Mouse (Mus musculus): ENCODE results near the gene Prima1. TPM values are rescaled to one million over a fixed set of nuclear protein-coding genes. Genes with fewer than 3 reads are reported as not detected.

Prima1 gene
- 1 to 10 TPM; 4.8 to 7.9 TPM for total RNA-seq (2021)
- long read RNA-seq, experiment 1, partial matches to known transcripts, result 1 of 3 reads
- long read RNA-seq, experiment 1, other reads (novel, unspliced or antisense), result 1 of 3 reads
- long read RNA-seq, experiment 2, result 0 reads

DNA sequence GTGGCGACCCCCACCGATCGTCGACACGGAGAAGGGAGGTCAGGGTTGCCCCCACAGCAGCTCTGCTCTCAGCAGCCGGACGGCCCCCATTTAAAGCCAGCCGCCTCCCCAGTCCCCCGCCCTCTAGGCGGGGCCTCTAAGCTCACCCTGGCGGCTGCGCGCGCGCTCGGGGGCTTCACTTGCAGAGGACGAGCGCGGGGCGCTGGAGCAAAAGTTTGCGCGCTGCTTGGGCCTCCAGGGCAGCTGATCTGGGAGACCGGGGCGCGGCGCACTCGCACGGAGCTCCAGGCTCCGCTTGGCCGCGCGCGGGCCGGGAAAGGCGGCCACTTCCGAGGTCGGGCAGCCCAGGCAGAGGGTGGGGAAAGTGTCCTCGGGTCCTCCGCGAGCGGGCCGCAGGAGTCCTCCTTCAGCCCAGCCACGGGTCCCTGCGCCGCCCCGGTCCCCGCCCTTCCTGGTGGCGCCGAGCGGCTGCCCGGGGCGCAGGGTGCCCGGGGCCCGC, at the start of gene Prima1:
Gene Prima1 (minus strand): TSS at position 68 of the 499 bp plus-strand sequence.
- DNase-seq (ENCODE audit: low spot score in 2 of 2), result peak; percentile 40 to 42

DNA sequence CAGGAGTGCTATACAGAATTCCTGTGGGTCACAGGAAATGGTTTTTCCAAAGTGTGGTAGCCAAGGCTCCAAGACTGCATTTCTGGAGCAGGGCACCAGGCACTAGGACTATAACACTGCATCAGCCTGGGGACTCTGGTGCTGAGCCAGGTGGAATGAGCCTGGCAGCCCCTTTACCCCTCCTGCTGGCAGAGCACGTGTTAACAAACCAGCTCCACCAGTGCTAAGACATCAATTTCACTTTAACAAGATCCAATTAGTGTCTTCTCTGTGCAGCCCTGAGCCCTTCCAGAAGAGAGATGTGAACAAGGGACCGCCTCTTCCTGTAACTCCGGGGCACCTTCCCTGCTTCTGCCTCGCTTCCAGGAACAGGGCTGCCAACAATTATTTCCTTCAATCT, 45.3 kb upstream of the Prima1 start:
- no peak for DNase-seq (ENCODE audit: low spot score in 2 of 2)

DNA sequence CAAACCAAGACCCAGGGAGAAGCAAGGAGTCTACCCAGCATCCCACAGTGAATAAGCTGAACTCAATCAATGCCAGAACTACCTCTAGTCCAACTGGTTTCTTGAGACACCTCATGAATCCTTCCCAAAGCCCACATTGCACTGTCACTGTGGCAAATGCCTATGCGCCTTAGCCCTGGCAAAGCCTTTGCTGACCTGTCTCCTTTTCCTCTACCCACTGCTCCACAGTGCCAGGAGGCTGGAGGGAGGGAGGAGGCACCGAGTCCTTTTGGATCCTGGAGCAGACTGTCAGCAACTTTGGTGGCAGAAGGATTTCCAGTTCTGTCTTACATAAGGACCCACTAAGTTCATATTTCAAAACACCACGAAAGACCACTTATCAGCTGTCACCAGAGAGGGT, 41.5 kb upstream of the Prima1 start:
- no peak for DNase-seq (ENCODE audit: low spot score in 2 of 2)

DNA sequence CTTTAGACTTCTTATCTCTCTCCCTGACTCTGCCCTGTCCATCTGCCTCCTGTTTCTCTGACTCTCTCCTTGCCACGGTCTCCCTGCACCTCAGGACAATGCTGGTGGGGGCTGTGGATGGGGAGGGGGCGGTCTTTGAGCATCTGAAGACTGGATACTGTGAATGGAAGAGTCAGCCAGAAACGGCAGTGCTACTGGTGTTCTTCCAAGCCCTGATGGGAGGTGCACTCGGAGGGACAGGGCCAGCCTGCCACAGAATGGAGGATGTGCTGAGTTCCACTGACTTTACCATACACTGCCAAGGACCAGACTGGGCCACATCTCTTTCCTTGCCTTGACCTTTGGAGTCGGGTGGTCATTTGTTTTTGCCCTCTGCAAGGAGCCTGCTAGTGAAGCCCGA, 41.0 kb upstream of the Prima1 start:
- DNase-seq (ENCODE audit: low spot score in 2 of 2), result no peak

DNA sequence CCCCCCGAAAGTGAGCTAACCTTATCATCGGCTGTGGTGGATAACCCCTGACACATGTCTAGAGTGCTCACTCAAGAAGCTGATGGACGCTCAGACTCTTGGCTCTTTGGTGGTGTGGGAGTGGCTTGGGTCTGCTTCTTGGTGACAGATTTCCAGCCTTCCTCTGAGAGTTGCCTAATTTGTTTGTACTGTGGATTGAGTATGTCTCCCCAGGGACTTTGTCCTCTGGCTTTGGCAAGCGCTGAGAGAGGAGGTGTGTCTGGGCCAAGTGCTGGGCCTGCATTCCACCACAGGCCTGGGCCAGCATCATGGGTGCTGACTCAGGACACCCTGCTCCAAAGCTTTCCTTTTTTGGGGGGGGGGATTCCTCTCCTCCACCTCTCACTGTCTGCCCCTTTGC, 40.0 kb upstream of the Prima1 start:
- no peak for DNase-seq (ENCODE audit: low spot score in 2 of 2)

DNA sequence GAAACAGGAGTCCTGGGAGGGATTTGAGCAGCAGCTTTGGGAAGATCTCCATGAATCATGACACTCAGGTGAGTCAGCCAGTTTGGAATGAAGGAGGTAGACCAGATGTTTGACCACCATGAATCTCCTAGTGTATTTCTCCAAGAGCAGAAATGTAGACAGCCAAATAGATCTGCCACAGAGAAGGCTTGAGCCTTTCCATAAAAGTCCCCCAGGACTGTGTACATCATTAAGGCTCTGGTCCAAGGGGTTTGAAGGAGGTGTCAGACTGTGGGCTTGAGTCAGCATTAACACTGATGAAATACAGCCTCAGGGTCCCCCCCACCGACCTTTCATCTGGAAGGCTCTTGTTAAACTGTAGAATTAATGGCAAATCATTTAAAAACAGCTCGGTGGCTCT, 39.5 kb upstream of the Prima1 start:
- DNase-seq (ENCODE audit: low spot score in 2 of 2), result no peak

DNA sequence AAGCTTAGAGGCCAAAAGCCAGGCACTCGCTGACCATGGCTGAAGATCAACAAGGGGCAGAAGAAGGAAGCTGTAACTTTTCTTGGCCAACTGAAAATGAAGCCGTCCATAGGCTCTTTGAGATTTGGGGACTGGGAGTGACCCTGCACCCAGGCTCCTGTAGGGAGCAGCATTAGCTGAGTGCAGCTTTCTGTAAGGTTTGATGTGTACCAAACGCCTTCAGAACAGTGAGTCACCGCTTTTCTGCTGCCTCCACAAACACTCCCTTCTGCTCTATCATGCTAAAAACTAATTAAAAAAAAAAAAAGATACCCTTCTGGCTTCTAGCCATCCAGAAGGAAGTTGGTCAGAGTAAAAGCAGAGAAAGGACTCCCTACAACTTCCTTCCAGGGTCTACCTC, 34.5 kb upstream of the Prima1 start:
- DNase-seq (ENCODE audit: low spot score in 2 of 2), result peak in 1 of 2 experiments; percentile 41

DNA sequence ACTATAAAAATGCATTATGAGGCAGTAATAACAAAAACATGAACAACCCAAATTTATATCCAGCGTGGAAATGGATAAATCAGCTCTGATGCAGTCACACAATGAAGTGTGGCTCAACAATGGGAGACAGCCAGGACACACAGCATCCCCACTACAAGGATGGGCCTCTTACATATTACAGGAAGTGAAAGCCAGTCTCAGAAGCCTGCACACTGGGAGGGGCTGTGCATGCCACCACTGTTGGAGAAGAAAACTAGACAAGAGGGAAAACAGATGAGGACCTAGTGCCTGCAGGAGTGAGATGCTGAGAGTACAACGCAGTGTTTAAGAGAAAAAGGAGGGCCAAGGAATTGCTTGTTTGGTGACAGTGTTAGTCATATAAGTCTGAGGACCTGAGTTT, 31.8 kb upstream of the Prima1 start:
- no peak for DNase-seq (ENCODE audit: low spot score in 2 of 2)

DNA sequence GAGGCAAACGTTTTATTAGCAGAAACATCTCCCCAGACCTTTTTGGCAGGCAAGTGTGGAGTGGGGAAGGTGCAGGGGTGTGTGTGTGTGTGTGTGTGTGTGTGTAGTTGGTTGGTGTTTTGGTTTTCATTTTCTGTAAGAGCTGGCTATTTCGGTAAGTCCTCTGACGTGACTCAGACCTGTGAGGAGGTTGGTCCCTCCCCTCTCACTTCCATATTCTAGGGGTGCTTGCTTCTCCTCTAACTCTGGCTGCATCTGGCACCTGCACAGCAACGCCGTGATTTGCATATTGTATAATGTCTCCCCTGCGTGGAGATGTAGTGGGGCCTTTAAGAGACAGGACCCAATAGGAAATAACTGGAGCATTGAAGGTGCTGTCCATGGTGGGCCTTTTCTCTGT, 31.1 kb upstream of the Prima1 start:
- no peak for DNase-seq (ENCODE audit: low spot score in 2 of 2)

DNA sequence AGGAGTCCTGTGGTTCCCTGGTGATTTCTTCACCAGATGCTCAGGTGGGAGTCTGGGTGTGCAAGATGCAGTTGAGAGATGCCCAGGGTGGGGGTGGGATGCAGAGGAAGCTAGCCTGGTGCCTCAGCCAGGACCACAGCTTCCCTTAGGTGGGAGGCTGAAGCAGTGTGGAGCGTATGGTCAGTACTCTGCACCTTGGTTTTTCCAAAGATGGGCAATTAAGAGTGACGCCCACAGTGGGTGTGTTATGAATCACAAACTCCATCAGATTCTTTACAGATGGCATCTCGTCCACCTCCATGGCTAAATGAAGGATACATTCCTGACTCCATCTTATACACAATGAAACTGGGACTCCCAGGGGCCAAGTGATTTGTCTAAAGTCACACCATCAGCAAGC, 30.2 kb upstream of the Prima1 start:
- DNase-seq (ENCODE audit: low spot score in 2 of 2), result no peak

DNA sequence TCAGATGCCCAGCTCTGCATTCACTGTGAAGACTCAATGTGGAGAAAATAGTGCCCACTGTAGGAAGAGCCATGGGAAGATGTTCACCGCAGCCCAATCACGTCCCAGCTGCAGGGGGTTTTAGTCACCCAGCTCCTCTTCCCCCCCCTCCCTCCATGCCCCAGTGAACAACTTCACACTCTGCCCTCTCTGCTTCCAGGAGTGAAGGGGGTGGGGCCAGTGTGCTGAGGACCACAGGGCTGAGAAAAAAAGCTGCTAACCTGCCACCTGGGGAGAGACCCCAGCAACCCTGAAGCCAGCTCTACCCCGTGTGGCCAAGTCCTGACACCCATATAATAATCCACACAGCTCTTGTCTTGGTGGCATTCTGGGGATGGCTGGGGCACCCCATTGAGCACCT, 24.7 kb upstream of the Prima1 start:
- DNase-seq (ENCODE audit: low spot score in 2 of 2), result no peak

DNA sequence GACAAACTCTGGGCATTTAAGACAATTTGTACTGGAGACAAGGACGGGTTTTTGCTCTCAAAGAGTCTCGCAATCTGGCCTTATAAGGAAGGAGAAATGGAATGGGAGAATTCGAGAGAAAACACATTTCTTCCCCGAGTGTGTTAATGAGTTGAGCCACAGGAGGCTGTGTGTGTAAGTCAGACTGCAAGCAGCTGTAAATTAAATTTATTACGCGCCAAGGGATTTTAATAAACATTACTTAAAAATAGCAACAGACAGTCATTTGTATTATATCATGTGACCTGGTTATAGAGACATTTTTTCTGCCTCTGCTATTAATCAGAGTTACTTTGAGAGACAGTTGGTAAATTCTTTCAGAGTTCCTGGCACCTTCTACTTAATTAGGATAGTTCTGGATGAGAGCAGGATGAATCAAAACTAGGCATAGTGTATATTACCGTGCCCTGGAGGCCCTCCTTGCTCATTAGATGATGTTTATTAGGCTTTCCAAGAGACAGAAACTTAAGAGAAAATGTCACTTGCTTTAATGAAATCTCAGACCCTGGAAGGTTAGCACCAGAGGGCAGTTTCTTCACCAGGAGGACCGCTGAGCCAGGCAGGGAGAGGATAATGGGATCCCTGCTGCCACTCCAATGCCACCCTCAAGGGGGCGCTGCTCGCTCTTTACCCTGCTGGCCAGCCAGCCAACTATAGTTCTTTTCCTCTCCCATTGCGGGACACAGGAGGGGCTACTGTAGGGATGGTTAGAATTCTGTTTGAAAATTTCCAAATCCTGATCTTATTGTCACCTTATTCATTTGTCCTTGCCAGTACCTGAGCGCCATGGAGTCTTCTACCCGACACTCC, 20.3 kb upstream of the Prima1 start:
- no peak for DNase-seq (ENCODE audit: low spot score in 2 of 2)

DNA sequence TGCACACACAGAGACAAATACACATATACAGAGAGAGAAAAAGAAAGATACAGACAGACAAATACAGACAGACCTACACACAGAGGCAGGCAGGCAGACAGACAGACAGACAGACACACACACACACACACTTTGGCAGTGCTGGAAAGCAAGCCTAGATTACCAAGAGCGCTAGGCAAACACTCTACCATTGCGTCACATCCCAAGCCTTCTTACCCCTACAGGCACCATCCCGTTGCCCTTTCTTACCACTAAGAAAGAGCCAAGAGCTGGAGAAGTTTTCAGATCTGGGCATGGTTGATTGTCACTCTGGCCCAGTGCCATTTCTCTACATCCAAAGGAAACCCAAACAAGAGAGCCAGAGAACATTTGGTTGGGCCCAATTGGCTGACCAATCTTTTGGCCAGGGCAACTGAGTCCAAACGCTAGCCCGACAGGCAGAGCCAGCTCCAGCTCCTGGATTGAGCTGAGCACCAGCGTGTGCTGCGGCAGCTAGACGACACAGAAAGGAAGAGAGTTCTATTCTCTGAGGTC, 11.0 kb upstream of the Prima1 start:
- peak in 1 of 2 experiments; percentile 34 for DNase-seq (ENCODE audit: low spot score in 2 of 2)

DNA sequence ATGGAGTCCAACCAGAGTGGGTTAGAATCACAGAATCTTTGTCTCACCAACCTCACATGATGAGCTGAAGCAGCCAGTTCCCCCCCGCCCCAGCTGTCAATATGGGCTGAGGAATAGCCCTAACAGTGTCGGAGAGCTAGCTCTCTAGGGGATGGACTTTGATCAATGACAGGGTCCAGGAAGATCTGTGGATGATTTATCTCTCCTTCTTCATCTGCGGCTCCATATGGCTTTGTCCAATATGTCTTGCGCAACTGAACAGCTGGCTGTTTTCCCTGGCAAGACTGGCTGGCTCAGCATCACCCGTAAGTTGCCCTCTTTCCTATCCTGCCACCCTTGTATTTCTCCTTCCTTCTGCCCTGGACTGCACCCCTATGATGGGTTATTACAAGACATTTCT, 9.2 kb upstream of the Prima1 start:
- no peak for DNase-seq (ENCODE audit: low spot score in 2 of 2)

DNA sequence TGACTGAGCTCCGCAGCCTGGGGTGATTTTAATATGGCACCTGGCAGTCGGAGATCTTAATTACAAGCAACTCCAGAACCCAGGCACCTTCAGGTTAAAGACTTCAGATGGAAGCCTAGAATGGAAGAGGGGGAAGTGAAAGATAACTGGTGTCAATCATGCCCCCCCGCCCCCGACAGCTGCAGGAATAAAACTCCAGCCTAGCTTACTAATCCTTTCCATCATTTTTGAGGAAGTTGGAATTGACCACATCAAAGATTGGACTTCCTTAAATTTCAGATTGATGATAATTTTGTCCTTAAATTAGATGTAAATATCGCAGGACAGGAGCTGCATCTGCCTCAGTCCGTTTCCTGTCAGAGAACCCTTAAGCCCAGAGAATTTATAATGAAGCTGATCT, 8.4 kb upstream of the Prima1 start:
- DNase-seq (ENCODE audit: low spot score in 2 of 2), result no peak

DNA sequence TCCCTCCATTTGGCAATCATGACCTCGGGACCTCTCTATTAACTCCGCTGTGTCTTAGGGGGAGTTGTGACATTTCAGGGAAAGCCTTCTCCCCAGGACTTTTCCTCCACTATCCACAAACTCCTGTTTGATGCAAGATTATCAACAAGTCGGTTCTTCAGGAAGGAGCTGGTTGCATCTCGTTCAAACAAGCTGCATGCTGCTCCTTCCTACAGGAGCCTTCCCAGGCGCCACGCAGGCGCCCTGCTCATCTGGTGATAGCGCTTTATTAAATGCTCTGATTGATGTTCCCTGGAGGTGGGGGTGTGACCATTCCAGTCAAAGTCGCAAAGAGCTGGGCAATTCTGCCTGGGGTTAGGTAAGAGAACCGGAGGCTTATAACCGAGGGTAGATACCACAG, 1.1 kb upstream of the Prima1 start:
- DNase-seq (ENCODE audit: low spot score in 2 of 2), result no peak

DNA sequence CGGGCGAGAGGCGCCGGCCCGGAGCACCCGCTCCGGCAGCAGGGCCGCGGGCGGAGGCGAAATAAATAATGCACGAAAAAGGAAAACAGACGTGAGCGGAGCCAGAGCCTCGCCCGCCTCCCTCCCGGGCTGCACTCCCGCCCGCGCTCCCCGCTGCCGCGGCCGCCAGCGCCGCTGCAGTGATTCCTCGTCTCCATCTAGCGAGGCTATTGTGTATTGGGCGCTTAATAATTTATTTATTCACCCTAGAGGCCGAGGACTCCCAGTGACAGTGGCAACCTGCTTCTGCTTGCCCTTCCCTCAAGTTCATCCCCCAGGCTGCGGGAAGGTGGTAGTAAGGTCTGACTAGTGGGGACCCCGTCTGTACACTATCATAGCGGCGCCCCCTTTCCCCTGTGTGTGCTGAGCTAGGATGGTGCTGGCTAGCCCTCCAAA, 658 bp upstream of the Prima1 start:
- DNase-seq (ENCODE audit: low spot score in 2 of 2), result peak in 1 of 2 experiments; percentile 67

DNA sequence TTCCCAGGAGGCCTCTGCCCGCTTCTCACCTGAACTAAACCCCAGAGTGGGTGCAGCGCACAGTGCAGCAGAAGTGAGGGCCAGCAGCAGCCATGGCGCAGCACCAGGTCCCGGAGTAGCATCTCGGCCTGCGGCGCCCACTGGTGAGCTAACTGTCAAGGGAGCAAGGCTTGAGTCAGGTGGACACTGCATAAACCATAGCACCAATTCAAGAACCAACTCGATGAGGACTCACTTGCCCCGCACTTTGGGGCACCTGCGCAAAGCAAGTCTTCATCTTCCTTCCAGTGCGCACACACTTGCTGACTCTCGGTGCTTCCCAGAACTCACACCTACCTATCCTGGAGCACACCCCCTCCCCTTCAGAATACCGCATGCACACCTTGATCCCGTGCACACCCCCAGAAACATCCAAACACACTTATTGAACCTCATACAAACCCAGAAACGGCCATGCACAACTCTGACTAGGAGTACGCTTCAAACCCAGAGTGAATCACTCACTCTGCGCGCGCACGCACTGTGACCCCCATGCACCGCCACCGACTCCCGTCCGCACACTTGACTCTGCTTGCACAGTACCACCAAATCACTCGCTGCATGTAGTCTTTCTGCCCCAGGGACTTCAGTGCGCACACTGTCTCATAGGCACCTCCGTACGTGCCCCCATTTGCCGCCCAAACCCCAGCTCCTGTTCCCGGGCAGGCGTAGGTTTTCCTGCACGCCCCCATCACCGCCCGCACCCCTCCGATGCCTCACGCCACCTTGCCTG, 453 bp downstream of the Prima1 start:
- DNase-seq (ENCODE audit: low spot score in 2 of 2), result no peak

DNA sequence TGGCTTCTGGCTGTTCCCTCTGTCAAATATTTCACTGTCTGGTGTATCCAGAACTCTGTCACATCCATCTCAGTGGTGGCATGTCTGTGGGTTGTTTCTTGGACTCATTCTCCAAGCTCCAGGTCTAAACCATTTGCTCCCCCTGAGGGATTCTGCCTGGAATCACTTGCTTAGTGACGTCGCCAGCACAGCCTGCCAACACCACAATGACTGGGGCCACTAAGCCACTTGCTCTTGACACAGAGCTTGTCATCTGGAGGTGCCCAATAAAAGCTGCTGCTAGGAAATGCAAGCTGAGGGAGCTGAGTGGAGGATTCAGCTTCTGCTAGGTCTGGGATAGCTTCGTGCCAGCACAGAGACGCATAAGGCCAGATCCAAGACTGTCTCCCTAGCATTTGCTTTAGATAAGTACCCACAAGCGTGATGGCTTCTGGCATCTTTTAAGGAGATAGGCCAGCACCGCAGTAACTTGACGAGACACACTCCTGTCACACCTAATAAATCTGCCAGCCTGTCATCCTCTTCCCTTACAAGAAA, 3.0 kb downstream of the Prima1 start:
- no peak for DNase-seq (ENCODE audit: low spot score in 2 of 2)

DNA sequence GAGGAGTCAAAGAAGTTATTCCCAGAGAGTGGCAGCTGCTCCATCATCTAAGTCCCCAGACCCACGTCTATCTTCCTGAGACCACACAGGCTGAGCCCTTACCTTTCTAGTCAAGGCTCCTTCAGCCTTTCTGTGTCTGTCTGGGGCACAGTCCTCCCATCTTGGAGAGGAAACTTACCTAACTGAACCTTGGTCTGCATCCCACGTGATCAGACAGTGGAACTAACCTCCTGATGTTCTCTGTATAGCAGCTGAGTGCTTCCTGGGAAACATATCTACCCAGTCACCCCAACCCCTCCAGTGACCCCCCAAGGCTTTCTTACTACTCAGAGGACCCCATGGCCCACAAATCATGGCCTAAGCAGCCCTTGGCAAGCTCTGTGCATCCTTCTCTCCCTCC, 6.1 kb downstream of the Prima1 start:
- DNase-seq (ENCODE audit: low spot score in 2 of 2), result no peak

DNA sequence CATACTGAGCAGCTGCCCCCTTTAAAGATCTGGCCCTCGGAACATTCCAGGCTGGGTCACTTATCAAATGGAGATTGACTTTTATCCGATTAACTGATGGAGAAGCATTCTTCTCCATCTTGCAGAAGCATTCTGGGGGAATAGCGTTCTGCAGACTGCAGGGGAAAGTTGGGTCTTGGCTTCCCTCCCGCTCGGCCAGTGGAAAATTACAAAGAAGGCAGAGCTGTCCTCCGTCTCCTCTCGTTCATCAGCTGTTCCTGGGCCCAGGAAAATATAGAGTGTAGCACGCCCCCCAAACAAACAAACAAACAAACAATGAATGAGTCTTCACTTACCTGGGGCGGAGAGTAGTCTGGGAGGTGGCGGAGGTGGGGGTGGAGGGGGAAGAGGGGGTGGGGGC, 6.7 kb downstream of the Prima1 start:
- DNase-seq (ENCODE audit: low spot score in 2 of 2), result no peak

DNA sequence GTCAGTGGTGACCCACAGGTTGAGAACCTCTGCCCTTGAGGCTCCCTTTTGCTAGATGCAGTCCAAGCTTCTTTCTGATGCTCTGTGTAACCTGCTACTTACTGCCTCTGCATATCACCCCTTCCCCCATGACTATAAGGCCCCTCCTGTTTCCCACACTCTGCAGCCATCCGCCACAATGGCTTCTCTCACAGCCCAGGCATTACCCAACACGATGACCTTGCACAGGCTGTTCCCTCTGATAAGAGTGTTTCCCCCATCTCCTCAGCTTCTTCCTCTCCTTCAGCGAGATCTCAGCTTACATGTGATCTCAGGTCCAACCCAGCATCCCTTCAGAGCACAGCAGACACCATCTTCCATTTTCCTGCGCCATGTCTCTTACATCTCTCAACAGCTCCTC, 12.9 kb downstream of the Prima1 start:
- DNase-seq (ENCODE audit: low spot score in 2 of 2), result no peak

Measured in layer of hippocampus, postnatal 14 days (tissue).